Mouse (Mus musculus) embryo, embryonic 11 days (tissue): ENCODE measurements around the gene Spata25.

Source experiments
- DNase-seq: peaks from one replicate; pipeline ENCODE4 v3.0.0-alpha.2; 2015

The Spata25 gene

DNA sequence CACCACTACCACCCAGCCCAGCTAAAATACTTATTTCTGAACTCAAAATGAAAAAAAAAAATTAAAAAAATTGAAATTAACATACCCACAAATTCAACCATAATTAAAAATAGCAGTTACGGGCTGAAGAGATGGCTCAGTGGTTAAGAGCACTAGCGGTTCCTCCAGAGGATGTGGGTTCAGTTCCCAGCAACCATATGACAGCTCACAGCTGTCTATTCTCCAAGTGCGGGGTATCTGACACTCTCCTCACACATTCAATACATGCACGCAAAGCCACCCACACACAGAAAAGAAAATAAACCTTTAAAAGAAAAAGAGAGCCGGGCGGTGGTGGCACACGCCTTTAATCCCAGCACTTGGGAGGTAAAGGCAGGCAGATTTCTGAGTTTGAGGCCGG is 21.7 kb upstream of the Spata25 start:
- DNase-seq: no peak

DNA sequence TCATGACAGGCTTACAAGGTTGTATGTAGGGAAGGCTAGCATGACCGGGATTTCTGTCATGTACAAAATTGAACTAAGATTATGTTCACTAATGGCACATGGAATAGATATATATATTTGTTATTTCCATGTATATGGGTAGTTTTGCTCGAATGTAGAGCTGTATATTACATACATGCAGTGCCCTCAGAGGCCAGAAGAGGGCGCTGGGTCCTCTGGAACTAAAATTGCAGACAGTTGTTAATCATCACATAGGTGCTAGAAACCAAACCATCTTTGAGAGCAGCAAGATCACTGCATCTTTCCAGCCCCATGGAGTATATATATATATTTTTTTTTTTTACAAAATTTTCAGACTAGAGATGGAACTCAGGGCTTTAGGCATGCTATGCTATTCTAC is 17.4 kb upstream of the Spata25 start:
- no peak for DNase-seq

DNA sequence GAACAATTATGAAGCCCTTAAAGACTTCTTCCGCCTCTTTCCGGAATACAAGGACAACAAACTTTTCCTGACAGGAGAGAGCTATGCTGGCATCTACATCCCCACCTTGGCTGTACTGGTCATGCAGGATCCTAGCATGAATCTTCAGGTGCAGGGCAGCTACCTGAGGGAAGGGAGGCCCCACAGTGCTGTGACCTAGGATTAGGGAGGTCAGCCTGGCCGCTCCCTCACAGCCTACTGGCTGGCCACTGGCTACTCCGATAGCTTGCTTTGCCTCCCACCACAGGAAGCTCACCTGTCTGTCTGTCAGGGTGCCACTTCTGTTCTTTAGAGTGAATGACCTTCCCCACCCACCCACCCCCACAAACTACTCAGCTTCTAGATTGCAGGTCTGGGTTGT is 6.8 kb upstream of the Spata25 start:
- no peak for DNase-seq

DNA sequence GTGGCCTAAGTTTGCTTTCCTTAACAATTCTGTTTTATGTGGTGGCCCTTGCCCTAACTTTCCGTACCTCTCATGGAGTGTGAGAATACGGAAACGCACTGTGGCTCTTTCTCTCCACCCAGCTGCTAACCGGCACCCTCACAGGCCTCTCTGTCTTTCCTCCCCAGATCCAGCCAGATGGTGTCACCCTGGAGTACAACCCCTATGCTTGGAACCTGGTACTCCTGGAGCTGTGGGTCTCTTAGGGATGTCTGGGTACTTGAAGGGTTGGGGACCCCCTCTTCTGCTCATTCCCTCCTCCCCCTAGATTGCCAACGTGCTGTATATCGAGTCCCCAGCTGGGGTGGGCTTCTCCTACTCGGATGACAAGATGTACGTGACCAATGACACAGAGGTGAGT is 6.2 kb upstream of the Spata25 start:
- DNase-seq: no peak

DNA sequence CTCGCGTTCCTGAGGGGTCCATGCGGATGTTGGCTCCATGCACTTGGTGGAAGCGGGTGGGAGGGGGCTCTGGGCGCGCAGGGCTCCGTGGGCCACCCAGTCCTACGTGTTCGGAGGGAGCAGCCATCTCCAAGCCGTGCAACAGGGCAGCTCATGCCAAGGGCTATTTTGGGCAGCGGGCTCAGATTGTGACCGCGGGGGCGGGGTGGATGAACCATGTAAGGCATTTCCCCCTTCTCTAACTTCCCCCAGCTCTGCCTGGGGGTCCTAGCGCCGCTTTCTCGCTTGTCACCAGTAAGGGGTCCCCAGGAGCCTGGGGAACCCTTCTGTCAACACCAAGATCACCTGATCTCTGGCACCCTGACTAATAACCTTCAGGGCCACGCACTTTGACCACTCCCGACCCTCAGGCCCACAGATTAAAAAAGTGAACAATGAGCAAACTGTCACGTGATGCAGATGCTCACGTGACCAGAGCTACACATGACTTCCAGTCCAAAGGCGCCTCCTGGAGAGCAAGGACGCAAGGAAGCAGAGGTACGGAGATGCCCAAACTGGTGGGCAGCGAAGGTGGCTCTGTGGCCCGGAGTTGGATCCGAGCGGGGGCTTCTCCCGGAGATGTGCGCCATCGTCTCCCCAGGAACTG is 5.1 kb upstream of the Spata25 start, which contains the start of gene Neurl2:
Neurl2 (minus strand) TSS at position 143 of the 646 bp plus-strand sequence.
- peak; percentile 94 for DNase-seq

DNA sequence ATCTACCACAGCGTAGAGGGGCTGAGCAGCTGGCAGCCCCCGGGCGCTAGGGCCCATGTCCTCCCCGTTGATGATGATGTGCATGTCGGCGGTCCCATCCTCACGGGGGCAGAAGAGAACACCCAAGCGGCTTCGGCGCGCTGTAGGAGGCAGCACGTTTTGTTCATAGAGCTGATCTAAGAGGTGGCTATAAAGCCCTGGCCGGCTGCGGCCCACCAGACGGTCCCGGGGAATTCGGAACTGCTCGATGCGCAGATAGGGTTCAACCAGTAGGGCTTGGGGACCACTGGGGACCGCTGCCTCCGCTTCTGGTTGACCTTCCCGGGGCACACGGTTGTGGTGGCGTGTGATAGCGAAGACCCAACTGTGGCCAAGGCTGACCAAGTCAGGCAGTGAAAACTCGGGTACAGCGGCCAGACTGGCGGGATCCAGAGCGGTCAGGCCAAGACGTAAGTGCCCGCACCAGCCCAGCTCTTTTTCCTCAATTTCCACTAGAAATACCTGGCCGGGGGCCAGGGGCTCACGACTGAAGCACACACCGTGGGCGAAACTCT is 4.5 kb upstream of the Spata25 start, which contains the start of gene Ctsa:
Ctsa (plus strand) TSS at position 126 of the 554 bp plus-strand sequence.
- DNase-seq: peak; percentile 83

DNA sequence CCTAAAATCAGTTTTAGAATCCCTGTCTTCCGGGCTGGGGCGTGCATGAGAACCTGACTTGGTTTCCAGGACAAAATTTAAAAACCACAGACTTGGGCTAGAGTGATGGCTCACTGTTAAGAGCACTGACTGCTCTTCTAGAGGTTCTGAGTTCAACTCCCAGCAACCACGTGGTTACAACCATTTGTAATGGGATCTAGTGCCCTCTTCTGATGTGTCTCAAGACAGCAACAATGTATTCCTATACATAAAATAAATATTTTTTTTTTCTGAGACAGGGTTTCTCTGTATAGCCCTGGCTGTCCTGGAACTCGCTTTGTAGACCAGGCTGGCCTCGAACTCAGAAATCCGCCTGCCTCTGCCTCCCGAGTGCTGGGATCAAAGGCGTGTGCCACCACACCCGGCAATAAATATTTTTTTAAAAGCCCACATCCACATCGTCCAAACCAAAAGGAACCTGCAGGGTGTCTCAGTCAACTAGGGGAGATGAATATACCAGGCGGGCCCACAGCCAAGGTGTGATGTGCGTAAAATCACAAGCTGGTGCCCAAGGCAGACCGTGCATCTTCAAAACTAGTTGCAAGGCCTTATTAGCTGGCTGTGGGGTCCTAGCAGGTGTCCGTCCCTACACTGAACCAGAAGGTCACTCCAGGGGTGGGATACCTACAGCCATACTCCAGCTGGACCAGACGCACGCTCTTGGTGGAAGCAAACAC is 3.9 kb upstream of the Spata25 start:
- no peak for DNase-seq

DNA sequence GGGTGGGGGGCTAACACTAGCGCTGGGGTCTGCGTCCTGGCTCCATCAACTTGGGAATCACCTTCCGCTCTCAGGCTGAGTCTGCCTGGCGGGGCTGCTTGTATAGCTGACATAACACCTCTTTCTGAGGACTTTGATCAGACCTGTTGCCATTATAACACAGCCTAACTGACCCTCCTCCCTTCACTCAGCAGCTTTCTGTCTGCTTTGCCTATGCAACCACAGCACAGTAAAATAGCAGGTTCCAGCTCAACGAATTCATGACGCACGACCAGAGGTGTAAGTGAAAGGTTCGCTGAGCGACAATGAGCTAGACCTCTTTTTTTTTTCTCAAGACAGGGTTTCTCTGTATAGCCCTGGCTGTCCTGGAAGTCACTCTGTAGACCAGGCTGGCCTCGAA is 2.7 kb upstream of the Spata25 start:
- DNase-seq: no peak

DNA sequence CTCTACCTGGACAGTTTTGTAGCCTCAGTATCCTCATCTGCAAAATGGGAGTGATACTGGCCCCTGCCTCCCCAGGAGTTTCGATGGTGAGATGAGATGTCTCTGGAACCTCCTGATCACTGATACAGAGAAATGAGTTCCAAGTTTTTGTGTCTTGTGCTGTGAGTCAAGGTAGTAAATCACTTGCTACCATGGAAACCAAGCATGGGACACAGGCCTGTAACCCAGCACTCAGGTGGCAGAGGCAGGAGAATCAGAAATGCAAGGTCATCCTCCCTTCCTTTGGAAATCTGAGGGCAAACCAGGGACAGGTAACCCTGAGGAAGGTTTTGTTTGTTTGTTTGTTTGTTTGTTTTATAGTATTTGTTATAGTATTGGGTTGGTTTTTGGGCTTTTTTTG is 753 bp upstream of the Spata25 start:
- DNase-seq: no peak

DNA sequence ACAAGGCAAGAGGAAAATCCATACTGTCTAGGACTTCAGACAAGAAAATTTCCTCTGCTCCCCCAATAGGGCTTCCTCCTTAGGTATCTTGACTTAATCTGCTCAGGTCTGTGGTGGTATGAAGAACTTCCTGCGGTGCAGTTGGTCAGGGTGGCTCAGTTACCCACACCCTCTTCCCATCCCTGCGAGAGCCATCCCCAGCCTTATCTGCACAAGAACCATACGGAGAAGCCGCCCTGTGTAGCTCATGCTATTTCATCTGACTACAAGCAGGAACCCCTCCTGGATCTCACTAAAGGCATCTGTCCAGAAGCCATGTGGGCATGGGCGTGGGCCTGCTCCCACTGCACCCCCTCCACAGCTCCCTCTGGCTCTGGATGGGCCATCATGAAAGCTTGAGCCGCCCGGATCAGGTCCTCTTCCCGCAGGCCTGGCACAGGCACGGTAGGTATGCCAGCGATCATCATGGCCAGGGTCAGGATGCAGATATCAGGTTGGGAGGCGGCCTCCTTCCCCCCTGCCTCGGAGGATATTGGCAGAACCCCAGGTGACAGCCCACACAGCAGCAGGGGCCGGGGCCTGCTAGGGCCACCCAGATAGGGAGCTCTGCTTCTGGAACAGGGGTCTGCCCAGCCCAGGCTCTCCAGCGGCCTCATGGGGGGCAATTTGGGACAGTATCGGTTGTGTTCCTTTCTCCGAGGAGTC is 1.0 kb downstream of the Spata25 start:
- DNase-seq: no peak

DNA sequence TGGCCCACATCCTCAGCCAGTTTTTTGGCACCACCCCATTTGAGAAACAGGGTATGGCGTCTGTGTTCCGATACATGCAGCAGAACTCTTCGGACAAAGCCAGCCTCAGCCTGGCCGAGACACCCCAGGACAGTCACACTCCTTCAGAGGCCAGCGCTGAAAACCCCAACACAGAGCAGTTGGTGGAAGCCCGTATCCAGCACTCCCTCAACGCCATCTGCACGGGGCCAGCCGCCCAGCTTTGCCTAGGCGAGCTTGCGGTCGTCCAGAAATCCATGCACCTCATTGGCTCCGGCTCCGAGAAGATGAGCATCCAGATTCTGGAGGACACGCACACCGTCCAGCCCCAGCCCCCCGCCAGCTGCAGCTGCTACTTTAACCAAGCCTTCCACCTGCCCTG is 2.8 kb downstream of the Spata25 start:
- no peak for DNase-seq

DNA sequence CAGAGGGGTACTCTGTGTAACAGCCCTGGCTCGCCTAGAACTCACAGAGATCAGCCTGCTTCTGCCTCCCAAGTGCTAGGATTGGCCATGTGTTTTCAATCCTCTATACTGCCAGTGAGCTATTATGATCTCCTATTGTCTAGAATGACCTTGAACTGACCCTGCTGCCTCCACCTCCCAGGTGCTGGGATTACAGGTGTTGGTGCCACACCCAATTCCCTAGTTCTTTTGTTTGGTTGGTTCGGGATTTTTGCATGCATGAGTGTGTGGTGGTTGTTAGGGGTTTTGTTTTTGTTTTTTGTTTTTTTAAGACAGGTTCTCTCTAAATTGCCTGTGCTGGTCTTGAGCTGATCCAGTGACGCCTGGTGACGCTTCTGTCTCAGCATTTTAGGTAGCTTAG is 4.4 kb downstream of the Spata25 start:
- DNase-seq: no peak

DNA sequence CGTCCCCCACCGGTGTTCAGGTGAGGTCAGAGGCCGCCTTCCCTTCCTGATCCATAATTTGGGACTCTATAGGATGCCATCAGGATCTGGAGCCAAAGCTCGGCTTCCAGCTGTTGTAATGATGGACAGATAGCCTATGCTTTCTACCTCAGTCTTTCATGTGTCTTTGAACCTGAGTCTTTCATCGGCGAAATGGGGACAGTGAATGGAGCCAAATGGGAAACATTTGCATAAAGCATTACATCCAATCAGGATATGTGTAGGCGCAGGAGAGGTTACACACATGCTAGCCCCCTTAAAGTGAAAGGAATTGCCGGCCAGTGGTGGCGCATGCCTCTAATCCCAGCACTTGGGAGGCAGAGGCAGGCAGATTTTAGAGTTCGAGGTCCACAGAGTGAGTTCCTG is 5.2 kb downstream of the Spata25 start:
- DNase-seq: peak; percentile 62

DNA sequence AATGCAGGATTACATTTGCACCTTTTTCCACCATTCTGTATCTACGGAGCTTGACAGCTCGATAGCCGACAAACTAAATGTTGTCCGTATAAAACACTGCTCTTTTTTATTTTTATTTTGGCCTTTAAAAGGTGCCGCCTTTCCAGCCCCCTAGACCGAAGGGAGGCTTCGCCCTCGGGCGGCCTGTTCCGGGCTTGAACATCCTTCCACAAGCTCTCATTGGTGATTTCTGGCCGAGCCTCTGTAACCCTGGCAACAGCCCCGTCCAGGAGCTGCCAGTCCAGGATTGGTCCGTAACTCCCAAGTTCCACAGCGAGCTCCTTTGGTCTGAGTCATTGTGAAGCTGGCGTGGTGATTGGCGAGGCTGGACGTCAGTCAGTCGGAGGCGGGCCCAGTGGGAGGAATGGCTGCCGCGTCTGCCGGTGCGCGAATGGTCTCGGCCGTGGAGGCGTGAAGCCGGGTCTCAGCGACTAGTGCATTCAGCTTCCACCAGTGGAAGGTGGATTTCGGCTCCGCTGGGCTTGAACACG is 5.6 kb downstream of the Spata25 start, which contains the start of gene Zswim1:
Zswim1 (plus strand) TSS at position 51 of the 530 bp plus-strand sequence.
- peak; percentile 97 for DNase-seq

DNA sequence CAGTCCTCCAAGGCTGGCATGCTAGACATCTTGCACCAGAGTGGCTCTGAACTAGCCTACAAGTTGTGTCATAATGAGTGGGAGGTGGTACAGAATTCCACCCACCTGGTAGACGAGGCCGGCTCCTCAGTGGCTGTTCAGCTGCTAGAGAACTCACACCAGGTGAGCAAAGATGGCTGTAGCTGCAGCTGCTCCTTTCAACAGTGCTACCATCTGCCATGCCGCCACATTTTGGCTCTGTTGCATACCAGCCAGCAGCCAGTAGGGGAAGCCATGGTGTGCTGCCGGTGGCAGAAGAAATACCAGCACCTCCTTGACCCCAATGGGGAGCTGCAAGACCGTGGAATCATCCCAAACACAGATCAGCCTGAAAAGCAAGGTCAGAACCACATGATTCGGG is 7.3 kb downstream of the Spata25 start:
- DNase-seq: no peak

DNA sequence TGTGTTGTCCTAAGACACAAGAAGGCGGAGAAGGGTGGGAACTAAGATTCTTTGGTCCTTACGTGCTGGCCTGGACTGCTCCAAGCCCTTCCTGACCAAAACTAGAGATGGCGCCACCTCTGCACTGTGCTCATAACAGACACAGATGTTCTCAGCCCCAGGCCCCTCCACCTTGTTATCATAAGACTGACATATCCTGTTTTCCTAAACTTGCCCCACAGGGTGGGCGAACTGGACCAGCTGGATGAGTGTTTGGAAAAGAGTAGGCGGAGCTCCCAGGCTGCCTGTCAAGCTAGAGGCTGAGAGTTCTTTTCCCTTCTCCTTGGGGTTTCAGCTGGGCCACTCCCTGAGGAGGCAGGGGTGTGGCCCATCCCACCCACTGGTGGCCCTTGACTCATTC is 10.6 kb downstream of the Spata25 start:
- DNase-seq: peak; percentile 50

DNA sequence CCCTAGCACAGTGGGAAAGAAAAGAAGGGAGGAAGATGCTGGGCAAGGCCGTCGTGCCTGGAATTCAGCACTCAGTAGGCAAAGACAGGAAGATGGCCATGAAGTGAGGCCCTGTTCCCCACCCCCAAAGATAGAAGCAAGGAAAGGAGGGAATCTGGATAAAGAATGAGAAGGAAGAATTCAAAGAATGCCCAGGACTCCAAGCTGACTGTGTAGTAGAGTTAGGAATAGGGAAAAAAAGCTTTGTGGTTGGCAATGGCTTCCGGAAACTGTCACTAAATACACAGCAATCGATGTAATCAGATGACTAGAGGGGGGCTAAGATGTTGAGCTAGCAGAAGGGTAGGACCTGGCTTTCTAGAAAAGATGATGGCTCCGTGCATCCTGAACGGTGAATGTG is 11.1 kb downstream of the Spata25 start:
- no peak for DNase-seq

DNA sequence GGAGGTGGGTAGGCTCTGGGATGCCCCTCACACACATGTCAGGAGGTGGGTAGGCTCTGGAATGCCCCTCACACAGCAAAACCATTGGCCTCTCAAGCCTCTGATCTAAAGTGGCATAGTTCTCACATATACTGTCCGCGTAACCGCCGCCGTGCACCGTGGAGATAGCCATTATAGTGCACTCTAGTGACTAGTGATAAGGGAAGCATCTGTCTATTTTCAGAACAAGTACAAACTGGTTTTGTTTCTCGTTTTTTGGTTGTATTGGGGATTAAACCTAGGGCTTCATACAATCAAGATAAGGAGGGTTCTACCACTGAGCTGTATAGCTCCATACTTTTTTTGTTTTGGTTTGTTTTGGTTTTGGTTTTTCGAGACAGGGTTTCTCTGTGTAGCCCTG is 12.5 kb downstream of the Spata25 start:
- no peak for DNase-seq

DNA sequence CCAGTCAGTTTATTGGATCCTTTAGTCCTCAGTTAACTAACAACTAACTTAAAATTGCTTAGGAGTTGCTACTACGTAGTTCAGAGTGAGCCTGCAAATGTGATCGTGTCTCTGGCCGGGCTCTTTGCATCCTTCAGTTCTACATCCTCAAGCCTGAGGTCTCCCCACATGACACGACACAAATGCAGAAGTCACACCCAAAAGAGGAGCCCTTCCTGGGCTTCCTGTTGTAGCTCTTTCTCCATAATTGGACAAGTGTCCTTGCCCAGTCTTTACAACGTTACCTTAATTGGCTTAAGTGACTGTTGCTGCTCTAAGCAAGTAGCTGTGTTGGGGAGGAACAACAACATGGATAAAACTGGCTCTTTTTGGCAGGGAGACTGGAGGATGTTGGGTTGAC is 13.0 kb downstream of the Spata25 start:
- DNase-seq: no peak

DNA sequence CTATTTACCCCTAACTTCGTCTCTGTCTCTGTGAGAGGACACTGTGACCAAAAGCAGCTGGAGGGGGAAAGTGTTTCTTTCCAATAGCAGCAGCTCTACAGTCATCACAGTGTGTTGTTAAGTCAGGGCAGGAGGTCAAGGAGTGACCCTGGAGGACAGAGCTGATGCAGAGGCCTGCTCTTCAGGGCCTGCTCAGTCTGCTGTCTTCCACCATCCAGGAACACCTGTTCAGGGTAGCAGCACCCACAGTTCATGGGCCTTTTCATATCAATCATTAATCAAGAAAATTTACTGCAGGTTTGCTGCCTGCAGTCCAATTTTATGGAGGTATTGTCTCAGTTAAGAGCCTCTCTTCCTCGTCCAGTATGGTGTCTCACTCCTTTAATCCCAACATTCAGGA is 14.8 kb downstream of the Spata25 start:
- no peak for DNase-seq

DNA sequence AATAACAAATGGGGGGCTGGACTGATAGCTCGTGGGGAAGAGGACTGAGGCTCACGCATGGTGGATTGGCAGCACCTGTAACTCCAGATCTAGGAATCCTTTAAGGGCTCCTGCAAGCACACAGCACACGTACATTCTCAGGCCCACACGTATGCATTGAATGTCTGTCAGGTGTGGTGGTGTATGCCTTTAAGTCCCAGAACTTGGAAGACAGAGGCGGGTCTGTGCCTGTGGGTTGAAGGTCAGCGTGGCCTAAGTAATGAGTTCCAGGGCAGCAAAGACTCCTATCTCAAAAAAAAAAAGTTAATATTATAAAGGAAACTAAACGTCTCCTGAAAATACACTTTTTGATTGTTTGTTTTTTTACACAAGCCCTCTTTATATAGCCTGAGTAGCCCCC is 21.7 kb downstream of the Spata25 start:
- no peak for DNase-seq

DNA sequence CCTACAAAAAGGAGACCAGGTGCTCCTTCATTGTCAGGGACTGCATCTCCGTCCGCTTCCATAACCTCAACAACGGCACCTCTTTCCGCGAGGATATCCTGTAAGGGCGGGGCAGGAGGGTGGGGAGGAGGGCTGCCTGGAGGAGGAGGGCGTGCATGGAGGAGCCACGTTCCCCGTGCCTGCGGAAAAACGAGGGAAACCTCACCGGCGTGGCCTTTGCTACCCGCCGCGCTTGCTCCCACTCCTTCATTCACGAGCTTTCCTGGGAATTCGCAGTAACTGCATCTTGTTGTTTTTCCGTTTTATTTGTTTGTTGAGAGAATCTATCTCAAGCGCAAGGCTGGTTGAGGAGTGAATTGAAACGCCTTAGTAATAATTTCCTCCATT is 23.0 kb downstream of the Spata25 start:
- no peak for DNase-seq

DNA sequence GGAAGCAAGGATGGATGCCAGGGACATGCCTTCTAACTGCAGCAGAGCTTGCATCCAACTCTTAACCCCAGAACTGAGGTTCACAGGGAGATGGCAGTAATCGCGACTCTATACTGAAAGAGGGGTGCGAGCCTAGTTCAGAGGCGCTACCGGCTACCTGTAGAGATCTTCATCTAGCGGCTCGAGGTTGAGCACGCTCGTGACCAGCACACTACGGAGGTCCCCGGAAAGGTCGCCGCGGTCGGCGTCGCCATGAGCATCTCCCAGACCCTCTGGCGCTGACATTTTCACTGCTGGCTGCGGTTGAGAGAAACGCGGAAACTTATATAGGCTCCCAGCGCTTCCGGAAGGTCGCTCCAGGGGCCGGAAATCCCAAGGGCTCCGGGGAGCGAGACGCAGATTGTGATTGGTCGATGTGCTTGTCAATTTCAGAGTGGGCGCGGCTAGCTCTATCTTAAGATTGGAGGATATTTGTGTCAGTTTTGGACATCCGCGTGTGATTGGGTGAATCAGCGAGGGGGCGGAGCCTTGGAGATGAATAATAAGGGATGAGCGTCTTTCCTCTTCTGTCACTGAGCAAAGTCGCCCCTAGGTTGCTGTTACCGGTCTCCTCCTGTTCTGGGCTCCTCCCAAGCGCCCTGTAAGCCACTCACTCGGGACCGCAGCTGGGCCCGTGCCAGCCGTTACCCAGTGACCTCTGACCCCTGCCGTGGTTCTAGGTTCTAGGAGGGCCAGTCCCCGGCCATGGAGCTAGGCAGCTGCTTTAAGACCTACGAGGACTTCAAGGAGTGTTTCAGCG is 23.6 kb downstream of the Spata25 start, which contains the start of the genes Acot8 and Zswim3:
Acot8 (minus strand) TSS at position 350 of the 799 bp plus-strand sequence.
Zswim3 (plus strand) TSS at position 566 of the 799 bp plus-strand sequence.
- DNase-seq: peak; percentile 98
